Mouse (Mus musculus) liver, postnatal 0 days (tissue): ENCODE data around the gene Nr0b2.

Experiments used
- CTCF ChIP-seq: sonication (generic); IDR thresholded peaks from 2 replicates; pipeline ENCODE4 v1.5.1; 2016; ENCODE audit warnings: antibody characterized with exemption, low read depth
- EP300 ChIP-seq: IDR thresholded peaks from 2 replicates; pipeline ENCODE4 v1.6.1; 2016; ENCODE audit warnings: antibody characterized with exemption, low read depth, mild to moderate bottlenecking

DNA sequence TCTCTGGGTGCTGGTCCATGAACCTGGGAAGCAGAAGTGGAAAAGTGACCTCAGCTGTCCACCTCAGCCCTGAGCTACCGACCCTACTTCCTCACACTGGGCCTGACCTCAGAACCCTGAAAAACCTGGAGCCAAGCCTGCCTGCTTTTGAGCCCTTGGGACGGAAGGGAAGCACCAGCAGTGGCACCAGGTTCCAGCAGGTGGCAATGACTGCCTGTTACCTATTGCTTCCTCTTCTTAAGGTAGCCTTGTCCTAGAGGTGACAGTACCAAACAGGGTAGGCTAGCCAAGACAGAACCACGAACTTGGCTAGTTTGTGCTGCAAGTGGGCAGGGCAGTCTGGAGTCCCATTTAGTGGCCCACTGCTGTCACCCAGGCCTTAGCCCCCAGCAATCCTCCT lies 20.4 kb upstream of the Nr0b2 start:
- TF ChIP-seq EP300 (no peak), CTCF (0 out of 2 replicates have a peak, but pooled peaks have one; percentile 21)
